In genomic region chr10:86821014-86821413, GRCm38 (mm10) we compare ENCODE assay signal across 22 mouse cellular contexts. TPM values are rescaled to one million over a fixed set of nuclear protein-coding genes. Genes with fewer than 3 reads are reported as not detected.
"Had no signal": no experiment of that assay in that cellular context is flagged by ENCODE, and none has a peak within 500 bp of the region (broad histone marks: within the 10 kb centered on the region; RNA-seq: fewer than 3 reads in every experiment).

No protein-coding gene starts in this region.

- H3K9me3 ChIP-seq: lung, embryonic 15.5 days; megakaryocyte, embryonic 14.5 days; midbrain, embryonic 13.5 days; midbrain, embryonic 15.5 days; neural tube, embryonic 12.5 days; stomach, embryonic 15.5 days had no signal

- H3K4me2 ChIP-seq: lung, embryonic 15.5 days; midbrain, embryonic 11.5 days; midbrain, embryonic 13.5 days; midbrain, embryonic 15.5 days; stomach, embryonic 15.5 days had no signal

- ATAC-seq: liver, postnatal 0 days; lung, postnatal 0 days; midbrain, embryonic 13.5 days; midbrain, embryonic 15.5 days had no signal

- H3K27ac ChIP-seq: lung, embryonic 15.5 days; macrophage; midbrain, embryonic 13.5 days; midbrain, embryonic 15.5 days; neural tube, embryonic 12.5 days; stomach, embryonic 15.5 days; stomach, postnatal 0 days had no signal

- DNase-seq: liver, postnatal 0 days; lung, adult 2 months; lung, postnatal 14 days; lung, postnatal 36 days; thymus, adult 2 months; thymus, postnatal 25 days; thymus, postnatal 4 days had no signal

- H3K4me3 ChIP-seq: lung, embryonic 15.5 days; megakaryocyte, embryonic 14.5 days; midbrain, embryonic 13.5 days; midbrain, embryonic 15.5 days; neural tube, embryonic 12.5 days; stomach, embryonic 15.5 days had no signal

- H3K9ac ChIP-seq: liver, postnatal 0 days; lung, embryonic 15.5 days; midbrain, embryonic 13.5 days; midbrain, embryonic 15.5 days; neural tube, embryonic 12.5 days; stomach, embryonic 15.5 days had no signal

- H3K36me3 ChIP-seq: neural tube, embryonic 12.5 days; stomach, embryonic 15.5 days had no signal

- H3K27me3 ChIP-seq: lung, embryonic 15.5 days; megakaryocyte, embryonic 14.5 days; midbrain, embryonic 13.5 days; midbrain, embryonic 15.5 days; neural tube, embryonic 12.5 days; stomach, embryonic 15.5 days had no signal

RNA-seq across cellular contexts. Expression of gene Gm49358, which starts 57.2 kb away (rescaled TPM):
- total RNA-seq: midbrain, postnatal 0 days; monocyte, adult 5-6 weeks had no signal
- polyA plus RNA-seq: liver, postnatal 0 days; lung, adult 2 months; lung, embryonic 15.5 days; lung, postnatal 0 days; midbrain, embryonic 11.5 days; midbrain, embryonic 13.5 days; midbrain, embryonic 15.5 days; midbrain, postnatal 0 days; neural tube, embryonic 12.5 days; spleen, adult 2 months; stomach, embryonic 15.5 days; stomach, postnatal 0 days; testis, adult 2 months; thymus, adult 2 months; urinary bladder, adult 2 months had no signal
